Mouse (Mus musculus) heart, embryonic 11.5 days (tissue): ENCODE data around the gene Zfp704. TPM values are rescaled to one million over a fixed set of nuclear protein-coding genes. Genes with fewer than 3 reads are reported as not detected.

Source experiments
- ATAC-seq: fragments of 200-750 bp; cut with Nextera tagmentation; replicated peaks from 2 replicates; pipeline ENCODE4 v1.8.0; 2017; ENCODE audit warnings: moderate library complexity; ENCODE audit not compliant: insufficient number of reproducible peaks, low FRiP score, low TSS enrichment
- H3K27ac ChIP-seq: fragments of 300-500 bp; sonication (generic); 2 replicates; pipeline ENCODE4 v1.5.1; 2014; ENCODE audit warnings: mild to moderate bottlenecking, low read depth, low read length
- H3K27me3 ChIP-seq: fragments of 300-500 bp; sonication (generic); 2 replicates; pipeline ENCODE4 v1.6.1; 2014; ENCODE audit warnings: mild to moderate bottlenecking, low read length, mixed read lengths; ENCODE audit not compliant: control insufficient read depth, insufficient read depth
- H3K36me3 ChIP-seq: fragments of 300-500 bp; sonication (generic); 2 replicates; pipeline ENCODE4 v1.6.1; 2014; ENCODE audit warnings: mild to moderate bottlenecking, low read length, moderate library complexity, mixed read lengths; ENCODE audit not compliant: control insufficient read depth, insufficient read depth
- H3K4me1 ChIP-seq: fragments of 300-500 bp; sonication (generic); 2 replicates; pipeline ENCODE4 v1.6.1; 2014; ENCODE audit warnings: low read length; ENCODE audit not compliant: control insufficient read depth, insufficient read depth
- H3K4me2 ChIP-seq: fragments of 300-500 bp; sonication (generic); 2 replicates; pipeline ENCODE4 v1.6.1; 2014; ENCODE audit warnings: mild to moderate bottlenecking, moderate library complexity
- H3K4me3 ChIP-seq: fragments of 300-500 bp; sonication (generic); 2 replicates; pipeline ENCODE4 v1.5.1; 2014; ENCODE audit warnings: low read depth, low read length
- H3K9ac ChIP-seq: fragments of 300-500 bp; sonication (generic); 2 replicates; pipeline ENCODE4 v1.6.1; 2014; ENCODE audit warnings: mild to moderate bottlenecking, low read depth, low read length, moderate library complexity
- H3K9me3 ChIP-seq: fragments of 300-500 bp; sonication (generic); replicated peaks from 2 replicates; pipeline ENCODE4 v1.6.1; 2016; ENCODE audit warnings: low read length; ENCODE audit not compliant: control insufficient read depth
- WGBS: fragments of 180-500 bp; shearing (Covaris S2); extraction: QIAGEN DNeasy Blood & Tissue Kit; methylation state at CpG from one replicate; pipeline ENCODE4 v1.1.7; 2014; ENCODE audit not compliant: insufficient replicate concordance; 5-methylcytosine and 5-hydroxymethylcytosine counted together
- polyA plus RNA-seq: library from polyadenylated mRNA; unstranded; fragments of >200 nt; fragmentation: Nextera tagmentation; extraction: Ambion mirVana; gene quantifications from 2 replicates; pipeline ENCODE4 v1.2.1, GENCODE M21; 2014

The Zfp704 gene
- polyA plus RNA-seq, 1 experiment from 2014 or later, result 7.9 TPM

DNA sequence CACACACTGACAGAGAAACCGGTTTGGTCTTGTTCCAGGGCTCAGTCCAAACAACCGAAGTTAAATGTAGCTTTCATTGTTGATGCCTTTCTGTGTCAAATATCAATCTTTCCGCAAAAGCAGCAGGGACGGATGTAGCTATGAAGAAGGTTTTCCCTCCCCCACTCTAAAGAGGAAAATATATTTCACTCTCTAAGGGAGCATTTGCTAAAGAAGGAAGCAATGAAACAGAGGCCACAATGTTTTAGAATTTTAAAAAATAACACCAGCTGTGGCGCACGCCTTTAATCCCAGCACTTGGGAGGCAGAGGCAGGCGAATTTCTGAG, 89.2 kb downstream of the Zfp704 start:
- Histone ChIP-seq H3K27ac (peak overlapping the region; percentile 50; the same call in 1 of the 2 replicates), H3K27me3 (no peaks in the 10 kb centered on the region), H3K9ac (no peak overlapping the region), H3K4me2 (peak overlapping the region; percentile 36), H3K4me1 (peaks cover 39% of the 10 kb centered on the region), H3K36me3 (no peaks in the 10 kb centered on the region), H3K4me3 (no peak overlapping the region), H3K9me3 (no peaks in the 10 kb centered on the region)
- no peak for ATAC-seq
- 46% methylated on average over 7 of the region's 7 CpGs for WGBS

DNA sequence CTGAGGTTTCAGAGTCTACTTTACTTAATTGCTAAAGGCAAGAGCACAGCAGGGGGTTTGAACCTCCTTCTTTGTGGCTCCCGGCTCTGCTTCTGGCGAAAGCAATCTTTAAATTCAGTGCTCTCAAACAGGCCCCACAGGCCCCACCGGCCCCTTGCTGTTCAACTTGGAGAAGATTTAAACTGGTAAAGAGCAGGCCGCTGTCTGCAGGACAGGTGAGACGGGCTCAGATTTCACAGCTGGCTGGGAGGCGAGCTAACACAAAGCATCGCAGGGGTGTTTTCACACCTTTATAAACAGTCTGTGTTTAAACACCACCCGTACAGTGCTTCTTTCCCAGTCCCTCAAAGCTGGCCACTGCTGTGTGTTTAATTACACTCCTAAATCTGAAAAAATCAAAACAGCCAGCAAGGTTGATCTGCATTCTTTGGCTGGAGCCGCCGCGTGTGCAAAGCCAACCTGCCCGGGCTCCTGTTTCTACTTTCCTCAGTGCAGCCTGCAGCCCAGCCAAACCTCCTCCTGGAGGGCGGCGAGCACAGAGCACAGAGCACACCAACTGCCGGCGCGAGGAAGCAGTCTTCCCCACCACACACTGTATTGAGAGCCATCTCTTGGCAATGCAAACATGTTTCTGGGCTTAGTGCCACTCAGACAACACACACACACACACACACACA, 89.7 kb downstream of the Zfp704 start:
- WGBS, result 15% methylated on average over 17 of the region's 17 CpGs
- Histone ChIP-seq H3K4me3 (no peak overlapping the region), H3K27ac (peak overlapping the region; percentile 50), H3K4me1 (peaks cover 44% of the 10 kb centered on the region), H3K27me3 (no peaks in the 10 kb centered on the region), H3K36me3 (no peaks in the 10 kb centered on the region), H3K9me3 (no peaks in the 10 kb centered on the region), H3K9ac (0 out of 2 replicates have a peak overlapping the region, but pooled peaks have one; percentile 56), H3K4me2 (peak overlapping the region; percentile 36)
- ATAC-seq, result peak; percentile 62

DNA sequence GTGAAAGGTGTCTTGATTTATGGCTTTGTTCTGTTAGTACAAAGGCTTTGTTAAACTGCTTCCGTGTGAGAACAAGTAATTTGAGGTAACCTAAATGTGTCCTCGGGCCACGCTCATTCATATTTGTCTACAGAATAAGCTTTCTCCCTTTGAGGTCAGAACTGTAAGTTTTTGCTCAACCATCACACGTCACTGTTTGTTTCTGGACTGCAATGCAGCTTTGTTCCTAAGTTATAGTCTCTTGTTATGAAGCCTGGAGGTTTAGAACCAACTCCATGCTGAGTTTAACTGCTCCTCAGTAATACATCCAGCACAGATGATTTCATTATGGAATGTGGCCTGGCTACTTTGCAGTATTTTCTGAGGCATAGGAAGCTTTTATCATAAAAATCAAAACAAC, 90.4 kb downstream of the Zfp704 start:
- Histone ChIP-seq H3K27me3 (no peaks in the 10 kb centered on the region), H3K27ac (no peak overlapping the region), H3K4me3 (no peak overlapping the region), H3K9ac (no peak overlapping the region), H3K4me2 (no peak overlapping the region; the same call in 1 of the 2 replicates), H3K36me3 (no peaks in the 10 kb centered on the region), H3K4me1 (peaks cover 45% of the 10 kb centered on the region), H3K9me3 (no peaks in the 10 kb centered on the region)
- WGBS, result 59% methylated on average over 4 of the region's 4 CpGs
- ATAC-seq, result no peak

DNA sequence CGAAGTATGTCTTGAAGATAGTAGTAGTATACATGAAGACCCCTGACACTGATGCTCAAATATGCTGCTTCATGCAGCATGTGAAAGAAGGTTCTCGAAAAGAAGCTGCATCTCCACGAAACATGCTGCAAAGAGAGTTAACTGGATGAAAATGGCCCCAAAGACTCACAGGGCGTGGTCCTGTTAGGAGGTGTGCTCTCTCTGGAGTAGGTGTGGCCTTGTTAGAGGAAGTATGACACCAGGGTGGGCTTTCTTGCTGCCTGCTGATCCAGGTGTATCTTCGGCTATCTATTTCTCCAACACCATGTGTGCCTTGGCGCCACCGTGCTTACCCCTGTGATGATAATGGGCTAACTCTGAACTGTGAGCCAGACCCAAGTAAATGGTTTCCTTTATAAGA, 90.9 kb downstream of the Zfp704 start:
- Histone ChIP-seq H3K27ac (no peak overlapping the region), H3K9me3 (no peaks in the 10 kb centered on the region), H3K4me2 (no peak overlapping the region), H3K4me3 (no peak overlapping the region), H3K4me1 (peaks cover 45% of the 10 kb centered on the region), H3K36me3 (no peaks in the 10 kb centered on the region), H3K9ac (no peak overlapping the region), H3K27me3 (no peaks in the 10 kb centered on the region)
- WGBS, result 91% methylated on average over 7 of the region's 7 CpGs
- no peak for ATAC-seq

DNA sequence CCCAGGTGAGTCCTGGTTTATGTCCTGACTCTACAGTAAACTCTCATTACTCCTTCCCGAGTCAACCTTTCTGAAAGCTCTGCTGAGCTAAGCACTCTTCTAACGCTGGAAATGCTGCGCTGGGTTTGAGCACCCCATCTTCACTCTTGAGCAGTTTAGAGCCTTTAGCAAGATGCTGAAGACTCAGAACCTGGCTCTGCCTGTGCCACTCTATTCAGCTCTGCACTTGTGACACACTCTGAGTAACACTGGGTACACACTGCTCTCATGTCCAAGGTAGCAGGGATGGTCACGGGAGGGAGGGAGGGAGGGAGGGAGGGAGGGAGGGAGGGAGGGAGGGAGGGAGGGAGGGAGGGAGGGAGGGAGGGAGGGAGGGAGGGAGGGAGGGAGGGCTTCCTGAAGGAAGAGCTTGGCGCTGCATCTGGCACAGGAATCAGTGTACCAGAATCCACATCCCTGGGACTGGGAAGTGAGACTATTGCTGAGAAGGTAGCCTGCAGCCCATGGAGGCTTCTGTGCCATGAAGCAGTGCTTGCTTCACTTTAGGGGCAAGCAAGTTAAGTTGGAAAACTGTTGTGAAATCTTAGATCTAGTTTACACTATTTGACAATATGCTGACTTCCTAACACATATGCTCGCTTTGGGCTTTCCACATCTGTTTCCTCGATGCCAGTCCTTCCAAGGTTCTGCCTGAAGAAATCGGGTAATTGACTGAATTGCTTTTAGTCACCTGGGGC, 93.6 kb downstream of the Zfp704 start:
- Histone ChIP-seq H3K9ac (no peak overlapping the region), H3K9me3 (no peaks in the 10 kb centered on the region), H3K27me3 (no peaks in the 10 kb centered on the region), H3K36me3 (no peaks in the 10 kb centered on the region), H3K27ac (no peak overlapping the region), H3K4me1 (peaks cover 23% of the 10 kb centered on the region), H3K4me3 (no peak overlapping the region), H3K4me2 (no peak overlapping the region)
- no peak for ATAC-seq
- 75% methylated on average over 7 of the region's 8 CpGs for WGBS

DNA sequence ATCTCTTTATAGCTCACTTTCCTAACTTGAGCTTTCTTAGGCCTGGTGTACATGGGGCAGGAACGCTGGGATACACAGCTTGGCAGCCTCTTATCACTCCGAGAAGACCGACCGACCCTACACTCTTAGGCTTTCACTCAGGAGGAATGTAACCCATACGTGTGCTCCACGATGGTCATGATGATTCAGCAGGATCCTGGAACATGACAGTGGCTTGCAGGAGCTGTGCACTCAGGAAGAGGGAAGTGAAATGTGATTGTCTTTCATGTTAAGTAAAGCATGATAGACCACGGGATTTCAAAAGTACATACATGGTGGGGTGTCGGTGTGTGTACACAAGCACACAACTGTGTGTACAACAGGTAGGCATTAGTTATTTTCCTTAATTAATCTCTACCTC, 94.4 kb downstream of the Zfp704 start:
- Histone ChIP-seq H3K27ac (no peak overlapping the region), H3K4me3 (no peak overlapping the region), H3K9me3 (no peaks in the 10 kb centered on the region), H3K27me3 (no peaks in the 10 kb centered on the region), H3K4me2 (no peak overlapping the region), H3K4me1 (peaks cover 16% of the 10 kb centered on the region), H3K9ac (no peak overlapping the region), H3K36me3 (no peaks in the 10 kb centered on the region)
- WGBS, result 39% methylated on average over 8 of the region's 8 CpGs
- ATAC-seq, result no peak

DNA sequence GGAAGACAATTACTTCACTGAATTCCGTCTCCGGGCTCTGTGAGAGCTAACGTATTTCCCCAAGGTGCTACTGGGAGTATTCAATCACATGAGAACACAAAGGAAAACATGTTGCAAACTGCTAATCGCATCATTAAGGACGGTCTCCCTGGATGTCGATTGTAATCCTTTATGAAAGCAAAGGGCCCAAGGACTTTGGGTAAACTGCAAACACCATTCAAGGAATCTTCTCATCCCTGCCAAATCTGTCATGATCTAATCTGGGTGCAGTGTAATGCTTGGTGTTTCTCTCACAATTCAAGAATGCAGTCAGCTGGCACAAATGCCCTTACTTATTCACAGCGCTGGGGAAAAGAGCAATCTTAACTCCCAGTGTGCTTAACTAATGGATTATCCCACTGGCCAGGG, 96.2 kb downstream of the Zfp704 start:
- ATAC-seq, result no peak
- H3K4me2 ChIP-seq, result no peak overlapping the region
- WGBS, result 76% methylated on average over 7 of the region's 7 CpGs
- no peaks in the 10 kb centered on the region for H3K27me3 ChIP-seq
- H3K9me3 ChIP-seq, result no peaks in the 10 kb centered on the region
- no peaks in the 10 kb centered on the region for H3K36me3 ChIP-seq
- H3K4me3 ChIP-seq, result no peak overlapping the region
- H3K4me1 ChIP-seq, result peaks cover 8% of the 10 kb centered on the region
- no peak overlapping the region for H3K9ac ChIP-seq
- H3K27ac ChIP-seq, result no peak overlapping the region

DNA sequence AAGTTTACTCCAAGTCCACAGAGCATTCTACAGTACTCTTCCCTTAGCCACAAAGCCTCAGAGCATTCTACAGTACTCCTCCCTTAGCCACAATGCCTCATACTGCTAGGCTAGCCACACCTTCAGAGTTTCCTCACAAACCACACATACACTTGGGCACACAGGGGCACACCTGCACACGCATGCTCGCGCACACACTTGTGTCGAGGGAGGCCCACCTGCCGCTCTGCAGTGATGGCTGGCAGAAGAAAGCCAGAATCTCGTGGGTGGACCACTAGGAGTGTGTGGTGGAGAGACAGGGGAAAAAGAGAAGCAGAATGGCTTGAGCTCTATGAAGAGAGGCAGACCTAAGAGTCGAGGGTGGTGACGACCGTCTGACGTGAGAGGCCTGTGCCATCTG, 97.7 kb downstream of the Zfp704 start:
- Histone ChIP-seq H3K27ac (no peak overlapping the region), H3K4me2 (no peak overlapping the region), H3K4me1 (peaks cover 8% of the 10 kb centered on the region; the same call in 1 of the 2 replicates), H3K36me3 (no peaks in the 10 kb centered on the region), H3K9ac (no peak overlapping the region), H3K4me3 (no peak overlapping the region), H3K9me3 (no peaks in the 10 kb centered on the region), H3K27me3 (no peaks in the 10 kb centered on the region)
- 86% methylated on average over 10 of the region's 10 CpGs for WGBS
- ATAC-seq, result no peak
